Mouse (Mus musculus) A20 (cell line): Measurements from ENCODE around the gene Trp53i13.

Experiments used
- DNase-seq: peaks from one replicate; pipeline ENCODE4 v3.0.0-alpha.2; 2011; ENCODE audit warnings: low read depth, low spot score

Gene Trp53i13

DNA sequence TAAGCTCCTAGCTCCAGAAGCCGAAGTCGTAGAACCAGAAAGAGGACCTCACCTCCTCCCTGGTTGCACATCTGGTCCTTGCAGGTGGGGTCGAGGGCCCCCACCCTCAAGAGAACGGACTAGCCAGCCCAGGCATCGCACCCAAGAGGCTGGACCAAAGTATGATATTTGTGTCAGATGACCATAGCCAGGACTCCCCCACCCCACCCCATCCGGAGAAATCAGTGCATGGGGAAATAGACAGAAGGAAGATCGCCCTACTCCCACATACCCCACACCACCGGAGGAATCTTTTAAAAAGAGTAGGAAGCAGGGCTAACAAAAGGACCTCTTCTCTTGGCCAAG lies 52.7 kb downstream of the Trp53i13 start:
- no peak for DNase-seq

DNA sequence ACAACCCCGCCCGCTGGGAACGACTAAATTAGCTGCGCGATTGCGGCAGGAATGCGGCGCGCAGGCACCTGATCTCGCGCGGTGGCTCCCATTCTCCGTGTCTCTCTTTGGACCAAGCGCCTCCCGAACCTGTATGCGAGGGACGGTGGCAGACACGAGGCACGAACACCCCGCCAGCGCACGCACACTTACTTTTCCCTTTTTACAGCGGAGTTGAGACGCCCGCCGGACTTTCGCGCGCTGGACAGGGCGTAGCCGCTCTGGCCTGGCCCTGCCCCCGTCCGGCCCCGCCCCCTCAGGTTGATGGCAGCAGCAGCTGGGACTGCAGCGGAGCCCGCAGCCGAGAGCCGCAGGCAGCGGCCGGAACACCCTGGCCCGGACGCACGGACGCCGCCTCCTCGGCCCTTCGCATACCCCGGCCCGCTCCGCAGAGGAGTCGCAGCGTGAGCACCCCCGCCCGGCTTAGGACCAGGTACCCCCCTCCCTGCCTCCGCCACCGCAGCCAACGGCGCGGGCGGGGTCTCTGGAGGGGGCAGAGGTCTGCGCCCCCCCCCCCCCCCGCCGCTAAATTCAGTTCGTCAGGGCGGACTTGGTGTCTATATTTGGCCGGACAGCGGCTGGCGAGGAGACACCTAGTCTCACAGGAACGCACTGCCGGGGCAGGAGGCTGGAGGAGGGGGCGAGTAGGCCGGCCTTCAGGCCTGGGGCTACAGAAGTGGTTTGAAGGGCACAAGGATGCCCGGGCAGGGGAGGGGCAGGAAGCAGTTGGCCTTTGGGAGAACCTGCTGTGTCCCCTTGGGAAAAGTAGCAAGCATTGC lies 53.3 kb downstream of the Trp53i13 start, which contains the start of gene Coro6:
TSS of gene Coro6 (plus strand) at position 129 of the 818 bp plus-strand sequence.
- peak; percentile 81 for DNase-seq

DNA sequence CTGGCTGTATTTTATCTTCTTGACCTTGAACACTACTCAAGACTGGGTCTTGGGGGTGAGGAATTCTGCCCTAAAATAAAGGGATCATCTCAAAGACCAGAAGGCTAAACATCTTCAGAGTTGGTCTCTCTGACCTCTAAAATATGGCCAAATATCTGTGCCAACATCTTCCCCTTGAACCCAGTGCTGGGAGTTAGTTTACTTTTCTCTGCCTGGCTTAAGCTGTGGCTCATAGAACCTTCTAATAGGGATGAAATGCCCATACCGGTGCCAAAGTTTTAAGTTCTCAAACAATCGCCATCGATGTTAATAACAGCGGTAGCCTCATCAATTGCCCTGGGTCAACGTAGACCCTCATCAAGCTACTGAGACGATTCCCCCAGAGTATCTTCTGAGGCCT lies 53.9 kb downstream of the Trp53i13 start:
- no peak for DNase-seq
